Mouse (Mus musculus): Measurements from ENCODE around the gene Tbc1d8b.

GRCm38 (mm10) chrX:139665829-139666228, 19.0 kb upstream of the Tbc1d8b start:
- TF ChIP-seq CTCF (IDR thresholded peaks at IDR 0.05; ENCODE audit: extremely low read depth, insufficient read depth, insufficient read length, insufficient replicate concordance) (no peak), POLR2A (IDR thresholded peaks at IDR 0.05; ENCODE audit: low read depth, low read length) (no peak)
